Comparison of ENCODE assay signal across 11 mouse cellular contexts in the genomic region with DNA sequence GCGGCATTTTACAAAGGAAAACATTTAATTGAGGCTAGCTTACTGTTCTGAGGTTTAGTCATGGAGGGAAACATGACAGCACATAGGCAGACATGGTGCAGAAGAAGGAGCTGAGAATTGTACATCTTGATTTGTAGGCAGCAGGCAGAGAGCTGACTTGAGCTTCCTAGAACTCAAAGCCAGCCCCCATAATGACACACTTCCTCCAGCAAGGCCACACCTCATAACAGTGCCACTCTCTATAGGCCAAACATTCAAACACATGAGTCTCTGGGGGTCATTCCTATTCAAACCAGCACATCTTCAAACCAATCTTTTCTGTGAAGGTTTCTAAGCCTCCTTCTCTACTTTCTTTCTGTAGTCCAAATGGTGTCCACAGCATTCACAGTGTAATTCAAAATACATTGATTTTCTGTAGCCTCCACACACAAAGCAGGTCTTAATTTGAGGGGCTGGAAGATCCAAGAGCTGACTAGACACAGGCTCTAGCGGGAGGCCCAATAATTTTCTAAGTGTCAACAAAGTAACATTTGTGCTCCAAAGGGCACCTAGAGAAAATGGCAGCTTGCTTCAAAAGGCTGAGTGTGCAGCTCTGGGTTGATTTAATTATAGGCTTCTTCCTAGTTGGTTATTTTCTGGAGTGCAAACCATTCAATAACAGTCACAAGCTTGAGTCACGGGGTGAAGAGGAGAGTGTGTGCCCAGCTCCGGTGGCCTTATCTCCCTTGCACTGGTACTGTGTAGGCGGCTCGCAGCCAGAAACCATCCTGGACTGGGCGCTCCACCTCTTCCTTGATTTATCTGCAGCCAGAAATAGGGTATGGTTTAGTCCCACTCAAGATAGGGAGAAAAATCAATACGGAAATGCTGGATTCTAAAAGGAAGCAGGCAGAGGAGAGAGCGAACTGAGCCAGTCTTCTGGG. TPM values are rescaled to one million over a fixed set of nuclear protein-coding genes. Genes with fewer than 3 reads are reported as not detected.
A peak's percentile ranks its signal among the peaks of the same experiment; 100 is the strongest.
DNase-seq lines count a peak whose midpoint lies in the region; ATAC-seq and TF ChIP-seq lines count a peak whose summit lies in the region.
"Had no signal": no experiment of that assay in that cellular context is flagged by ENCODE, and none has a peak within 500 bp of the region (broad histone marks: within the 10 kb centered on the region; RNA-seq: fewer than 3 reads in every experiment).

No protein-coding gene starts in this region.

- no peak for TF ChIP-seq CTCF in heart, postnatal 0 days (IDR thresholded peaks at IDR 0.05; ENCODE audit: low read depth)

- no peaks in the 10 kb centered on the region for H3K36me3 ChIP-seq in heart, postnatal 0 days (replicated peaks; ENCODE audit: control insufficient read depth, insufficient read depth, low read length)
- no peaks in the 10 kb centered on the region for H3K36me3 ChIP-seq in liver, embryonic 15.5 days (replicated peaks)
- H3K36me3 ChIP-seq in midbrain, embryonic 13.5 days, result no peaks in the 10 kb centered on the region
- H3K36me3 ChIP-seq in hindbrain, embryonic 12.5 days, result no peaks in the 10 kb centered on the region

- H3K4me1 ChIP-seq in heart, postnatal 0 days (ENCODE audit: control insufficient read depth, insufficient read depth), result peaks cover 8% of the 10 kb centered on the region
- peaks cover 9% of the 10 kb centered on the region for H3K4me1 ChIP-seq in liver, embryonic 15.5 days (replicated peaks)
- H3K4me1 ChIP-seq in midbrain, embryonic 13.5 days (replicated peaks), result no peaks in the 10 kb centered on the region
- no peaks in the 10 kb centered on the region for H3K4me1 ChIP-seq in hindbrain, embryonic 12.5 days

- ATAC-seq in heart, postnatal 0 days (ENCODE audit: insufficient read depth, low read depth), result peak; percentile 99
- ATAC-seq in liver, embryonic 15.5 days (ENCODE audit: insufficient read depth), result peak; percentile 52
- ATAC-seq in midbrain, embryonic 13.5 days, result no peak
- ATAC-seq in hindbrain, embryonic 12.5 days (ENCODE audit: low FRiP score), result no peak

- 29% methylated on average over 9 of the region's 9 CpGs for WGBS in heart, postnatal 0 days
- WGBS in liver, embryonic 15.5 days (ENCODE audit: insufficient replicate concordance), result 43% methylated on average over 9 of the region's 9 CpGs
- 91% methylated on average over 9 of the region's 9 CpGs for WGBS in midbrain, embryonic 13.5 days
- 90% methylated on average over 9 of the region's 9 CpGs for WGBS in hindbrain, embryonic 12.5 days

- H3K27ac ChIP-seq in heart, postnatal 0 days (ENCODE audit: low read depth), result peak overlapping the region; percentile 81
- H3K27ac ChIP-seq in liver, embryonic 15.5 days (replicated peaks), result no peak overlapping the region
- no peak overlapping the region for H3K27ac ChIP-seq in midbrain, embryonic 13.5 days
- no peak overlapping the region for H3K27ac ChIP-seq in hindbrain, embryonic 12.5 days

- no peaks in the 10 kb centered on the region for H3K9me3 ChIP-seq in heart, postnatal 0 days (replicated peaks; ENCODE audit: control insufficient read depth, low read length)
- no peaks in the 10 kb centered on the region for H3K9me3 ChIP-seq in liver, embryonic 15.5 days (replicated peaks)
- H3K9me3 ChIP-seq in midbrain, embryonic 13.5 days, result no peaks in the 10 kb centered on the region
- no peaks in the 10 kb centered on the region for H3K9me3 ChIP-seq in hindbrain, embryonic 12.5 days (replicated peaks)

- H3K4me3 ChIP-seq in heart, postnatal 0 days (ENCODE audit: low read depth, low read length), result no peak overlapping the region
- H3K4me3 ChIP-seq in liver, embryonic 15.5 days (replicated peaks), result no peak overlapping the region
- no peak overlapping the region for H3K4me3 ChIP-seq in midbrain, embryonic 13.5 days (replicated peaks)
- no peak overlapping the region for H3K4me3 ChIP-seq in hindbrain, embryonic 12.5 days

- no peaks in the 10 kb centered on the region for H3K27me3 ChIP-seq in heart, postnatal 0 days (ENCODE audit: control insufficient read depth, insufficient read depth, low read length)
- H3K27me3 ChIP-seq in liver, embryonic 15.5 days, result no peaks in the 10 kb centered on the region
- no peaks in the 10 kb centered on the region for H3K27me3 ChIP-seq in midbrain, embryonic 13.5 days
- no peaks in the 10 kb centered on the region for H3K27me3 ChIP-seq in hindbrain, embryonic 12.5 days

- TF ChIP-seq EP300 in heart, postnatal 0 days (IDR thresholded peaks at IDR 0.05; ENCODE audit: low read depth), result peak; percentile 49; the same call in 1 of the 2 replicates

- H3K9ac ChIP-seq in heart, postnatal 0 days (replicated peaks; ENCODE audit: low read depth, low read length), result no peak overlapping the region
- H3K9ac ChIP-seq in liver, embryonic 15.5 days, result no peak overlapping the region
- no peak overlapping the region for H3K9ac ChIP-seq in midbrain, embryonic 13.5 days (replicated peaks)
- H3K9ac ChIP-seq in hindbrain, embryonic 12.5 days, result no peak overlapping the region

- peak; percentile 37 for DNase-seq in spleen, adult 12 weeks (ENCODE audit: low spot score)
- DNase-seq in spleen, adult 18-20 months, result no peak
- peak; percentile 64 for DNase-seq in heart, postnatal 0 days (ENCODE audit: low spot score)
- no peak for DNase-seq in Muller cell, postnatal 12 days (ENCODE audit: inconsistent ontology term)
- no peak for DNase-seq in embryo, embryonic 10.5 days (ENCODE audit: low spot score)
- DNase-seq: gastrocnemius, postnatal 10 days; kidney, adult 8-10 months; midbrain, embryonic 14.5 days had no signal

- H3K4me2 ChIP-seq in heart, postnatal 0 days (ENCODE audit: low read depth, low read length), result peak overlapping the region; percentile 31
- H3K4me2 ChIP-seq in liver, embryonic 15.5 days, result no peak overlapping the region
- H3K4me2 ChIP-seq in midbrain, embryonic 13.5 days (replicated peaks), result no peak overlapping the region
- H3K4me2 ChIP-seq in hindbrain, embryonic 12.5 days (replicated peaks), result no peak overlapping the region

RNA-seq across cellular contexts. Expression of gene Prkci, which starts 7.9 kb away (rescaled TPM):
- total RNA-seq in heart, postnatal 0 days (2014; rRNA removed; ENCODE audit: low replicate concordance), result 26.1 and 39.3 TPM in 2 replicates
- 8.7 and 9.0 TPM in 2 replicates for polyA plus RNA-seq in heart, postnatal 0 days (2015; fragmentation: Nextera tagmentation; extraction: Ambion mirVana)
- 5.1 and 5.4 TPM in 2 replicates for polyA plus RNA-seq in liver, embryonic 15.5 days (2015; fragmentation: Nextera tagmentation; extraction: Ambion mirVana)
- polyA plus RNA-seq in midbrain, embryonic 13.5 days (2015; fragmentation: Nextera tagmentation; extraction: Ambion mirVana), result 21.8 and 23.6 TPM in 2 replicates
- 38.6 and 39.9 TPM in 2 replicates for polyA plus RNA-seq in hindbrain, embryonic 12.5 days (2016; fragmentation: Nextera tagmentation; extraction: Ambion mirVana)

RNA-seq across cellular contexts. Expression of gene Phc3, which starts 18.4 kb away (rescaled TPM):
- 10.3 and 14.5 TPM in 2 replicates for total RNA-seq in heart, postnatal 0 days (2014; rRNA removed; ENCODE audit: low replicate concordance)
- polyA plus RNA-seq in heart, postnatal 0 days (2015; fragmentation: Nextera tagmentation; extraction: Ambion mirVana), result 3.3 and 3.6 TPM in 2 replicates
- polyA plus RNA-seq in liver, embryonic 15.5 days (2015; fragmentation: Nextera tagmentation; extraction: Ambion mirVana), result 1.8 TPM in 2 replicates
- polyA plus RNA-seq in midbrain, embryonic 13.5 days (2015; fragmentation: Nextera tagmentation; extraction: Ambion mirVana), result 7.0 and 7.6 TPM in 2 replicates
- 6.5 and 8.1 TPM in 2 replicates for polyA plus RNA-seq in hindbrain, embryonic 12.5 days (2016; fragmentation: Nextera tagmentation; extraction: Ambion mirVana)

Comparison
In these comparisons a context has a peak if more than half of its experiments do, and no peak if none do; other contexts are left out.
1. DNase-seq: peak in spleen, adult 12 weeks (single experiment) and heart, postnatal 0 days (single experiment); none in spleen, adult 18-20 months (0 of 2), Muller cell, postnatal 12 days (single experiment) and embryo, embryonic 10.5 days (single experiment).
2. ATAC-seq: peak in heart, postnatal 0 days (single experiment) and liver, embryonic 15.5 days (single experiment); none in midbrain, embryonic 13.5 days (single experiment) and hindbrain, embryonic 12.5 days (single experiment).